Mouse (Mus musculus) lung, embryonic 14.5 days (tissue): ENCODE results near the gene Zc3h14. TPM values are rescaled to one million over a fixed set of nuclear protein-coding genes. Genes with fewer than 3 reads are reported as not detected.

Experiments
- ATAC-seq: fragments of 200-750 bp; cut with Nextera tagmentation; 2 replicates; pipeline ENCODE4 v1.8.0; 2017; ENCODE audit warnings: mild to moderate bottlenecking, moderate TSS enrichment, moderate library complexity; ENCODE audit not compliant: insufficient read depth
- DNase-seq: peaks from one replicate; pipeline ENCODE4 v3.0.0-alpha.2; 2015
- H3K27ac ChIP-seq: fragments of 300-500 bp; sonication (generic); 2 replicates; pipeline ENCODE4 v1.5.1; 2014; ENCODE audit warnings: low read depth, mild to moderate bottlenecking, moderate library complexity
- H3K27me3 ChIP-seq: fragments of 300-500 bp; sonication (generic); 2 replicates; pipeline ENCODE4 v1.6.1; 2014; ENCODE audit warnings: low read length, control low read depth; ENCODE audit not compliant: insufficient read depth
- H3K36me3 ChIP-seq: fragments of 300-500 bp; sonication (generic); 2 replicates; pipeline ENCODE4 v1.6.1; 2014; ENCODE audit warnings: control low read depth; ENCODE audit not compliant: insufficient read depth
- H3K4me1 ChIP-seq: fragments of 300-500 bp; sonication (generic); 2 replicates; pipeline ENCODE4 v1.6.1; 2014; ENCODE audit warnings: antibody characterized with exemption, control low read depth; ENCODE audit not compliant: insufficient read depth
- H3K4me2 ChIP-seq: fragments of 300-500 bp; sonication (generic); 2 replicates; pipeline ENCODE4 v1.6.1; 2014; ENCODE audit warnings: mild to moderate bottlenecking
- H3K4me3 ChIP-seq: fragments of 300-500 bp; sonication (generic); 2 replicates; pipeline ENCODE4 v1.5.1; 2014; ENCODE audit warnings: low read depth, low read length
- H3K9ac ChIP-seq: fragments of 300-500 bp; sonication (generic); 2 replicates; pipeline ENCODE4 v1.6.1; 2014
- H3K9me3 ChIP-seq: fragments of 300-500 bp; sonication (generic); 2 replicates; pipeline ENCODE4 v1.6.1; 2016; ENCODE audit warnings: low read depth, low read length, control low read depth
- CTCF ChIP-seq: IDR thresholded peaks from 2 replicates; pipeline ENCODE4 v1.5.1; 2016; ENCODE audit warnings: antibody characterized with exemption, low read depth
- WGBS: fragments of 180-500 bp; shearing (Covaris S2); extraction: QIAGEN DNeasy Blood & Tissue Kit; methylation state at CpG from one replicate; pipeline ENCODE4 v1.1.7; 2014; 5-methylcytosine and 5-hydroxymethylcytosine counted together
- polyA plus RNA-seq: library from polyadenylated mRNA; unstranded; fragments of >200 nt; fragmentation: Nextera tagmentation; extraction: Ambion mirVana; gene quantifications from 2 replicates; pipeline ENCODE4 v1.2.1, GENCODE M21; 2014

The Zc3h14 gene
- polyA plus RNA-seq, 1 experiment from 2014 or later: 154 TPM

DNA sequence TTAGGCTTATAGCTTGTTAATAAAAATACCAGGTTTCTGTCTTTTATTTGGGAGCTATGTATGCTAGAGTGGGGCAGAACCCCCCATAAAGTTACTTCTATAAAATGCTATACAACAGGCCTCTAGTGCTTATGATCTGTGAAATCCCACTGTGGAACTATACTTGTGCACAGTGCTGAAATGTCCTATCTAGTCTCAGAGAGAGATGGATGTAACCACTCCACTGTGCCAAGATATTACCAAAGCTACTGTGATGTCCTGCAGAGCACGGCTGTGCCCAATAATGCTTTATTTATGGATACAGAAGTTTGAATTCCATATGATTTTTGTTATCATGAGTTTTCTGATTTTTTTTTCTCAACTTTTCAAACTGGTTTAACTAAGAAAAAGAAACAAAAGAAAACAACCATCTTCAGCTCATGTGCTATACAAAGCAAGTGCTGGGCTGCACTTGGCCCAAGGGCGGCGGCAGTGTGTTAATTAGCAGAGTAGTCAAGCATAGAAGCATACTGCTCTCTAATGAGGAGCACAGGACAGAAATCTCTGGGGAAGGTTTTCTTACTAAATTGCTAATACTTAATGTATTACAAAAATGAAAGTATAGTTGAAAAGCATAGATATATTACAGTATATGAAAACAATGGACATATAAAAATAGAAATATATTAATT, 57.4 kb downstream of the Zc3h14 start:
- Histone ChIP-seq H3K4me3 (no peak overlapping the region), H3K9ac (no peak overlapping the region), H3K36me3 (peaks cover 6% of the 10 kb centered on the region; the same call in 1 of the 2 replicates), H3K4me1 (no peaks in the 10 kb centered on the region), H3K27me3 (no peaks in the 10 kb centered on the region), H3K9me3 (no peaks in the 10 kb centered on the region), H3K27ac (no peak overlapping the region), H3K4me2 (no peak overlapping the region)
- 84% methylated on average over 3 of the region's 3 CpGs for WGBS
- DNase-seq: no peak
- TF ChIP-seq CTCF: no peak
- ATAC-seq: no peak

DNA sequence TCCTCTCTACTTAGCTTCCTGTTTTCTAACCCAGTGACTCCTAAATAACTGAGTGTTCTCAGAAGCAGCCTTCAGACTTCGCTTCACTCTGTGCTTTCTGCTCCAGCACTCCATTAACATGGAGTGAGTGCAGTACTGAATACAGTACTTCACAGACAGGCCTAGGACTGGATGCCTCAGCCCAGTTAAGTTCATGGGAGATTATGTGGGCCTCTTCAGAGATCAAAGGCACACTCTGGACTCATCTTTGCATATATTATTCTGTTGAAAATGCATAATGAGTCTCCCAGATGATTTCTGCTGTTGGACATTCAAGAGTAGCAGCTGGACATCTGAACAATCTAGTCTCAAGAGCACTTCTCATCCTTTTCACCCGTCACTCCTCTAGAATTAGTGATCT, 74.0 kb downstream of the Zc3h14 start:
- Histone ChIP-seq H3K4me1 (no peaks in the 10 kb centered on the region), H3K9ac (no peak overlapping the region), H3K36me3 (no peaks in the 10 kb centered on the region), H3K27ac (no peak overlapping the region), H3K9me3 (no peaks in the 10 kb centered on the region), H3K27me3 (no peaks in the 10 kb centered on the region), H3K4me3 (no peak overlapping the region), H3K4me2 (no peak overlapping the region)
- no peak for TF ChIP-seq CTCF
- ATAC-seq: no peak
- 74% methylated on average over 2 of the region's 2 CpGs for WGBS
- no peak for DNase-seq

- TF ChIP-seq CTCF: no peak
- 69% methylated on average over 7 of the region's 7 CpGs for WGBS
- Histone ChIP-seq H3K9ac (no peak overlapping the region), H3K36me3 (no peaks in the 10 kb centered on the region), H3K4me2 (no peak overlapping the region), H3K4me1 (peaks cover 2% of the 10 kb centered on the region; the same call in 1 of the 2 replicates), H3K27ac (no peak overlapping the region), H3K27me3 (no peaks in the 10 kb centered on the region), H3K4me3 (no peak overlapping the region), H3K9me3 (no peaks in the 10 kb centered on the region)
- no peak for DNase-seq
- ATAC-seq: no peak
These were observed 84.4 kb downstream of the Zc3h14 start for GRCm38 (mm10) chr12:98831122-98831521.

DNA sequence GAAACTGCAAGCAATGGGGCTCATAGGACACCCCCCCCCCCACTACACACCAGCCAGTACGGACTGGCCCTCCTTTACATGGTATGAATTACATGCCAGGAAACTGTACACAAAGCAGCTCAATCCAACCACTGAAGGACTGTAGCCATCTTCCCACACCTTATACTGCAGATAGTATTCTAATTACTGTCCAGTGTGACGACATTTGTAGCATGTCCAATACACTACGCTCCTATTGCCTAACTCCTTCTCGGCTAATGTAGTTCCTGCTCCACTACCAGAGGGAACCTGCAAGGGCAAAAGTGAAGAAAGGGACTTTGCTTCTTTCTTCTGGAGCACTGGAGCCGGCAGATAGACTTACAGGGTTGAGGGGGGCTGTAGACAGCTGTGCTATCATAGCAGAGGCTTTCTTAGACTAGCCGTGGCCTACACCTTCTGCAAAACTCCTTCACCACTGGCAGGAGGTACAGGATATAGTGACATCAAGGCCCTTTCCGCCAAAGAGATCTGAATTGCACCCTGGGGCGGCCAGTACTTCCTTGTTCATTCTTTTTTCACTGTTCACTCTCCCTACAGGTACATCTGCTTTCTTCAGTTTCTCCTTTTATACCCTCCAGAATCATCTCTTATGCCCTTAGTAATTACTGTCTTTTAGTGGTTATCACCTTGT, 86.3 kb downstream of the Zc3h14 start:
- ATAC-seq: peak; percentile 23; the same call in 1 of the 2 replicates
- Histone ChIP-seq H3K36me3 (no peaks in the 10 kb centered on the region), H3K4me3 (no peak overlapping the region), H3K27ac (no peak overlapping the region), H3K9me3 (no peaks in the 10 kb centered on the region), H3K4me2 (no peak overlapping the region), H3K27me3 (no peaks in the 10 kb centered on the region), H3K4me1 (peaks cover 2% of the 10 kb centered on the region; the same call in 1 of the 2 replicates), H3K9ac (no peak overlapping the region)
- peak; percentile 13 for DNase-seq
- TF ChIP-seq CTCF: no peak
- 72% methylated on average over 8 of the region's 8 CpGs for WGBS

DNA sequence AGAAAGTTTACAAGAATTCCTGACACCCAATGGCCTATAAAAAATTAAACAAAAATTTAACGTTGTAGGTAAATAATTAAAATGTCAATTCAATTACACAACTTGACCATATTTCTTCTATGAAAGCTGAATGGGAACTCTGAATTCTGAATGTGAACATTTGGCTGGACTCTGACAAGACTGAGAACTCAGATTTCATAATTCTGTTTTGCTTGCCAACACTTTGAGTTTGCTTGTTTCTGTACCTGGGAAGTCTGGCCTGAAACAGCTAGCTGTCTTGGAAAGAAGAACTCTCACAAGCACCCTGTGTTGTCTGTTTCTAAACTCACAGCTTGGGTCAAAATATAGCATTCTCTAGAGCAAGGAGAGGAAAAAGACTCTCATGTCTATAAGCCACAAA, 87.1 kb downstream of the Zc3h14 start:
- Histone ChIP-seq H3K36me3 (no peaks in the 10 kb centered on the region), H3K9me3 (no peaks in the 10 kb centered on the region)

GRCm38 (mm10) chr12:98834879-98835278, 88.1 kb downstream of the Zc3h14 start:
- peak; percentile 78 for DNase-seq
- peak; percentile 69 for ATAC-seq
- Histone ChIP-seq H3K4me1 (peaks cover 2% of the 10 kb centered on the region; the same call in 1 of the 2 replicates), H3K9ac (no peak overlapping the region), H3K27me3 (no peaks in the 10 kb centered on the region), H3K9me3 (no peaks in the 10 kb centered on the region), H3K36me3 (no peaks in the 10 kb centered on the region), H3K4me3 (no peak overlapping the region), H3K4me2 (no peak overlapping the region), H3K27ac (no peak overlapping the region)
- 38% methylated on average over 2 of the region's 2 CpGs for WGBS
- no peak for TF ChIP-seq CTCF

More for the DNA sequence above, 87.1 kb downstream of the Zc3h14 start:
- H3K9ac ChIP-seq: no peak overlapping the region
- 28% methylated on average over 1 of the region's 1 CpGs for WGBS
- DNase-seq (no peak), ATAC-seq (no peak)
- no peak for TF ChIP-seq CTCF
- H3K27ac ChIP-seq: peak overlapping the region; percentile 50; the same call in 1 of the 2 replicates
- H3K4me1 ChIP-seq: peaks cover 2% of the 10 kb centered on the region; the same call in 1 of the 2 replicates
- H3K27me3 ChIP-seq: no peaks in the 10 kb centered on the region
- H3K4me3 ChIP-seq: no peak overlapping the region
- no peak overlapping the region for H3K4me2 ChIP-seq

- TF ChIP-seq CTCF: no peak
- Histone ChIP-seq H3K4me3 (no peak overlapping the region), H3K4me1 (peaks cover 2% of the 10 kb centered on the region; the same call in 1 of the 2 replicates), H3K36me3 (no peaks in the 10 kb centered on the region), H3K4me2 (no peak overlapping the region), H3K9me3 (no peaks in the 10 kb centered on the region), H3K9ac (no peak overlapping the region), H3K27ac (no peak overlapping the region), H3K27me3 (no peaks in the 10 kb centered on the region)
- ATAC-seq (no peak), DNase-seq (no peak)
- 64% methylated on average over 2 of the region's 2 CpGs for WGBS
These were observed 88.7 kb downstream of the Zc3h14 start for GRCm38 (mm10) chr12:98835466-98835865.

Other genes with a start within 250 kb of the Zc3h14 start
- gene Kcnk10, start 168.7 kb upstream of the Zc3h14 start, polyA plus RNA-seq: 0.03 TPM in 1 of 2 replicates, not detected in the other
- gene Spata7, start 118.8 kb upstream of the Zc3h14 start, polyA plus RNA-seq: 16.7 and 18.5 TPM in 2 replicates
- 13.4 and 14.5 TPM in 2 replicates for gene Ptpn21, start 9.6 kb upstream of the Zc3h14 start, polyA plus RNA-seq
- 4.3 and 4.9 TPM in 2 replicates for gene Eml5, start 154.5 kb downstream of the Zc3h14 start, polyA plus RNA-seq
- 36.6 and 37.2 TPM in 2 replicates for gene Ttc8, start 173.6 kb downstream of the Zc3h14 start, polyA plus RNA-seq